Mouse (Mus musculus): ENCODE results near the gene Actn1. TPM values are rescaled to one million over a fixed set of nuclear protein-coding genes. Genes with fewer than 3 reads are reported as not detected.

The Actn1 gene
- total RNA-seq, 2 experiments from 2014 or later: 31.2 to 43.7 TPM

DNA sequence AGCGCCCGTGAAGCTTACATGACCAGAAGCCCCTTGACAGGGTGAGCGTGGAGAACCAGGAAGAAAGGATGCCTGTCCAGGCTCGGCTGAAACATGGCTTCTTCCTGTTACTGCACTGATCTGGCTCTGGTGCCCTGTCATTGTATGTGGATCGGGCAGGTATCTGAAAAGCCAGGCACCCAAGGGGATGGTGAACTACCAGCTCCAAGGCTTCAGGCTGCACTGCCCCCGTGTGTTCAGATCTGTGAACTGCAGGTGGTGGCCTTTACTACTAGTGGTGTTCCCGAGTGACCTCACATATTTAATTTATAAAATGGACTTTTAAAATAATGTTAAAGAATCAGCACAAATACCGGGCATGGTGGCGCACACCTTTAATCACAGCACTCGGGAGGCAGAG is 62.8 kb downstream of the Actn1 start:
- peak; percentile 16 to 59 for DNase-seq (ENCODE audit: low spot score in 2 of 2)

DNA sequence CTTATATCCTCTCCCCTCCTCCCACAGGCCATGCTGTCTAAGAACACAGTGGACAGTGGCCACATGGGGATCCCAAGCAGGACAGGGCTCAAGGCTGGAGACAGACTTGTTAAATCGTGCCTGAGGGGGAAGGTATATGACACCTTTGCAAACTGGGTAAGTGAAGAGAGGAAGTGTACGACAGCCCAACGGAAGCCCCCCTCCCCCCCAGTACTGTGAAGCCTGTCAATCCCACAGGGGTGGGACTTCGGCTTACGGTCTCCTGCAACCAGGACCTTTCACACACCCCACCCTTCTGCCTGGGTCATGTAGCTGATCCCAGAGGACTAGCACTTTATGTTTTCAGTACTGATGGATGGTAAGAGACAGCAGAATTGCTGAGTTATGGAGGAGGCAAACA is 68.4 kb downstream of the Actn1 start:
- no peak for DNase-seq (ENCODE audit: low spot score in 2 of 2)

DNA sequence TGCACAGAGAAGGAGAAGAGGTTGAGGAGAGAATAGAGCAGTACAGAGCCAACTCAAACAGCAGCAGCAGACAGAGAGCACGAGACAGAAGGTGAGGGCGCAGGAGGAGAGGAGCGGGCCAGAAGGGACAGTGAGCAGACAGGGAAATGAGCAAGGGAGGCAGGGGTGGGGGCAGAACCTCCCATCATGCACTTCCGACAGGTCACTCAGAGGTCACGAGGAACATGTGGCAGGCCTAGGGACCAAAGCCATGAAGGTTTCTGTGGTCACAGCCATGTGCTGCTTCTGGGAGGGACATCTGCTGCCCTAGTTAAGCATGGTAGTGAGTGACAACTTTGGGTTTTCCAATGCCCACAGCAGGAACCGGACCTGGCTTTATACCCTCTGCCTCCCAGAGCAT is 68.8 kb downstream of the Actn1 start:
- no peak for DNase-seq (ENCODE audit: low spot score in 2 of 2)

DNA sequence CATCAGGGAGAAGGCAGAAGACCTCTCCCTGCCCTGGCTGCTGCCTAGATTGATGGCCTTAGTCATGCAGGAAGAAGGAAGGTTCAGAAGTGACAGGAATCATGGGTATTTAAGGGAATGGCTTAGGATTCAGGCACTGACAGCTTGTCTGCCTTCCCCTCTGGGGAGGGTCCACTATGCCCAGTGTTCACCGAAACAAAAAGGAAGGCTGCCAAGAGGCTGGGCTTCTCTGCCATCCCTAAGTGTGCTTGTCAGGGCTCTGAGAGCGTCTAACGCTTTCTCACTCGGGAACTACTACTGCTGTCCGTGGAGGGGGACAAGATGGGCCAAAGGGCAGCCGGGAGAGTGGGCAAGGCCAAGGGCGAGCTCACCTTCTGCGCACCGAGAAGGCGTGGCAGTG is 69.3 kb downstream of the Actn1 start:
- no peak for DNase-seq (ENCODE audit: low spot score in 2 of 2)

DNA sequence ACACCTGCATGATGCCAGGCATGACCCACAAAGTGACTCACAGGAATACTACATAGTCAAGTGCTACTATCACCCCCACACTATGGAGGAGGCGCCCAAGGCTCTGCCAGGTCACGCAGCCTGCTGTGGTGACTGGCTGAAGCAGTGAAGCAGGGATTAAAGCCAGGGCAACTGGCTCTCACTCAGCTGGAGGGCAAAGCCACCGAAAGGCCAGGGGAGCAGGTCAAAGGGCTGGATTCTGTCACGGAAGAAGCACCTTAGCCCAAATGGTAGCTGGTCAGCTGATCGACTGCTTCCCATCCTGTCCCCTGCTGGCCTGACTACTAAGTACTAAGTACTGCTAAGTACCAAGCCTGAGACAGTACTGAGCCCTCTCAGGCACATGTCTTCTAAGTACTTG is 76.1 kb downstream of the Actn1 start:
- DNase-seq (ENCODE audit: low spot score in 2 of 2): no peak

DNA sequence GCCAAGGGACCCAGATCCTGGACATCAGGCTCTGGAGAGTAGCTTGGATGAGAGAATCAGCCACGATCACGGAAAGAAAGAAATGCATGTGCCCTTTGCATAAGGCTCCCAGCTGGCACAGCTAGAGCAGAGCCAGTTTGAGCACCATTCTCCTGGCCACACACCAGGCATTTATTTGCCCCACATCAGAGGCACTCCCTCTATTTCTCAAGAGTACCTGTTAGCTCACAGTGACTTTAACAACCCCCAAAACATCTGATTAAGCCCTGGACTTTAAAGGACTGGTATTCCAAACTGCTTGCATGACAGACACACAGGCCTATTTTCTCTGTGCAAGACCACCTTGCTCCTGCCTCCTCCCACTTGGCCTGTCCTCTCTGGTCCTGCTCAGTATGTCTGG is 78.3 kb downstream of the Actn1 start:
- DNase-seq (ENCODE audit: low spot score in 2 of 2): no peak

DNA sequence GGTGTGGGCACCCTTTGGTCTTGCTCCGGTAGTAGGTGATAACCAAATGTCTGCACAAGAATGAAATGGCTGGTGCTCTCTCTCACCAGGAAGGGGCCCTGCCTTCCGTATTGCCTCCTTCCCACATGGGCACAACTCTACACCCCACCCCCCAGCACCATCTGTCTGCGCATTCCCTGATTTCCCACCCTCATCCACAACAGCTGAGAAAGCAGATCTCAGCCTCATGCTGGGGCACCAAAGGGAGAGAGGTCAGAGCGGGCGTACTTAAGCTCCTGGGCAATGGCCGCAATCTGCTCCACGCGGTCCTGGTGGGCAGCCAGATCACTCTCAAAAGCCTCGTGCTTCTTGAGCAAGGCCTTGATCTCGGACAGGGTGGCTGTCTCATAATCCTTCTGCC is 82.1 kb downstream of the Actn1 start:
- no peak for DNase-seq (ENCODE audit: low spot score in 2 of 2)

DNA sequence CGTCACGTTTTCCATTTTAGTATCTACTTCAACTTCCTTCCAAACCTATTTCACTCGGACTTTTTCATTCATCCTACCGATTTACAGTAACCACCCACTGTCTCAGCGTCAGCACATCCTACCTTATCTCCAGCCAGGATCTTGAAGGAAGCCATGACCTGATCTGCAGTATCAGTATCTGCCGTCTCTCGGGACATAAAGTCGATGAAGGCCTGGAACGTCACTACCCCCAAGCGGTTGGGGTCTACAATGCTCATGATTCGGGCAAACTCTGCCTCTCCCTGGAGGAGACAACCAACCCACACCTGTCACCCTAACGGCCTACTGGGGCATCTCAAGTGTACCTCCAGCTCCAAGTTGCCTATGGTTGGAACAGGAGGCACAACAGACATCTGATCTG is 91.4 kb downstream of the Actn1 start:
- DNase-seq (ENCODE audit: low spot score in 2 of 2): peak in 1 of 2 experiments; percentile 15

DNA sequence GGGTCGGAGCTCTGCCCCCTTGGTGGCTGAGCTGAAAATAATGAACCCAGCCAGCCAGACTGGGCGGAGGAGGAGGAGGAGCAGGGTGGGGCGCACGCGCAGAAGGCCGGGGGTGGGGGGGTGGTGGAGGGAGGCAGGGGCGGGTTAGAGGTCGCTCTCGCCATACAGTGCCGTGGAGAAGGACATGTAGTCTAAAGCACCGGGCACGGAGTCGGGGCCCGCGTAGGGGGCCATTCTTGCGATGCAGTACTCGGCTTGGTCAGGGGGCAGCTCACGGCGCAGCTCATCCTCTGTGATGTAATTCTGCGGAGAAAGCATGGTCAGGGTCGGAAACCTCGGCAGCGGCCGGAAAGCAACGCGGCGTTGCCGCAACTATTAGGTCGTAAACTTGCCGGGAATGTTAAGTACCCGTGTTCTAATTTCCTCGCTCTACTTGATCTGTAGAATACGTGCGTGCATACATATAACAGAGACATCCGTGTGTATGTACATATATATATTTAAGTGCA is 91.9 kb downstream of the Actn1 start:
- DNase-seq (ENCODE audit: low spot score in 2 of 2): peak; percentile 77 to 81

DNA sequence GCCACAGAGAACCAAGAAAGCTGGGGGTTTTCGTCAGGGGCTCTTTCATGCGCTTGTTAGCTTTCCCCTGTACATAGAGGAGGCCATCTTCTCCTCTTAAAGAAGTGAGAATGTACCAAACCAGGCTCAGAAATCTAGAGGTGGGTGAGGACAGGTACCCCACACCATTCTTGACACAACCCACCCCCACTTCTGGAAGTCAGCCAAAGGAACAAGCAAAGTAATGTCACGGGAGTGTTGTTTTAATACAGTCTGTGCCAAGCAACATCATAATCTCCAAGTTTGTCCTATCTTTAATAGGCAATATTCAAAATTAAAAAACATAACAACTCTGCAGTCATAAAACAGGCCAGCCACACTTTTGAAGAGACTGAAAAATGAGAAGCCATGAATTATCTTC is 92.8 kb downstream of the Actn1 start:
- no peak for DNase-seq (ENCODE audit: low spot score in 2 of 2)

DNA sequence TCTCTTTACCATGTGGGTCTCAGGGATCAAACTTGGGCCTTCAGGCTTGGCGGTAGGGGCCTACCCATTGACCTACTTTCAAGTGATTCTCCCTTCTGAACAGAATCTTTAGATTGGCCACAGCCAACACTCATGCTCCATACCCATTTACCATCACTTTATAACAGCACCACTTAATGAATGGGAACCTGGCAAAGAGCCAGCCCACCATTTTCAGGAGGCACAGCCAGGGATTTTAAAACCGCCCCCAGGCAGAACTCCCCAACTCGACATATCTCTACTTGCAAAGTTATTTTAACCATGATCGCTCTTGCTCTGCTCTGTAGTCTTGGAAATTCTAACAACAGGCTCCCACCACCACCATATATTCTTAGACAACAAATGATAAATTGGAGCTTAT is 93.5 kb downstream of the Actn1 start:
- no peak for DNase-seq (ENCODE audit: low spot score in 2 of 2)

DNA sequence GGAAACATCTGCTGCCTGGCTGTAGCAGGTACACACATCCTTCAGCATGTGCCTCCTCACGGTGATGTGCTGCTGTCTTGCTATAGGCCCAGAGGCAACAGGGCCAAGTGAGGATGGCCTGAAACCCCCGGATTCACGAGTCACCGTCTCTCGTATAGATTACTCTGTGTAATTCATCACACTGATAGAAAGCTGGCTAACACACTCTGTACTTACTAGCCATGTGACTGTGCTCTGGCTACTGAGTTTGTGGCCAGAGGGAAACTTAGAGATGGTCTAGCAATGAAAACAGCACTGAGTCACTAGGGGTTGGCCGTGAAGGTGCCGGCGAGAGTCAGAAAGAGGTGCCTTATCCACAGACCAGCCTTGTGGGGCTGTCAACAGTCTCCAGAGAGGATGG is 95.6 kb downstream of the Actn1 start:
- DNase-seq (ENCODE audit: low spot score in 2 of 2): no peak

DNA sequence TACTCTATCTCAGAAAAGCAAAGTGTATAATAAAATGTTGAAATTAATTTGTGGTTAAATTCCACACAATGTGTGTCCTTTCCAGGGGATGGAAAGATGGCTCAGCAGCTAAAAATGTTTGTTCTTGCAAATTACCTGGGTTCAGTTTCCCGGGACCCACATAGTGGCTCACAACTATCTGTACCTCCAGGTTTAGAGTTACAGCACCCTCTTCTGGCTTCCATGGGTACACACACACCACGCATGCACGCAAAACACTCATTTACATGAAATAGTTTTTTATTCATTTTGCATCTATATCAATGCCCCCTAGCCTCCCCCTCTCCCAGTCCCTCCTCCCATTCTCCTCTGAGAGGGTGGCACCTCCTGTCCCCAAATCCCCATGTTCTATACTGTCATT is 97.7 kb downstream of the Actn1 start:
- no peak for DNase-seq (ENCODE audit: low spot score in 2 of 2)

DNA sequence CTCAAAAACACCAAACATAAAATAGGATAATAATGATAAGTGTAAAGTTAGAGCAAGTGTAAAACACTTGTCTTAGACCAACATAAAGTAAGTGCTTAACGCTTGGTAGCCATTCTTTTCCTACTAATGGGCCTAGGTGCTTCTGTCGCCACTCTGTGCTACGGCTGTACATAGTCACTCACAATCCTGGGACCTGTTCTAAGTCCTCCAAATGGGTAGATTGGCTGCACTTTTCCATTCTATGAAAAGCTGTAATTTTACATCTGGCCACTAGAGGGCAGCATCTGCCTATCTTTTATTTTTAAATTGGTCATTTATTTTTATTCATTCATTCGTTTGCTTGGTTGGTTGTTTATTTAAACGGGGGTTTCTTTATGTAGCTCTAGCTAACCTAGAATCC is 102.5 kb downstream of the Actn1 start:
- no peak for DNase-seq (ENCODE audit: low spot score in 2 of 2)

DNA sequence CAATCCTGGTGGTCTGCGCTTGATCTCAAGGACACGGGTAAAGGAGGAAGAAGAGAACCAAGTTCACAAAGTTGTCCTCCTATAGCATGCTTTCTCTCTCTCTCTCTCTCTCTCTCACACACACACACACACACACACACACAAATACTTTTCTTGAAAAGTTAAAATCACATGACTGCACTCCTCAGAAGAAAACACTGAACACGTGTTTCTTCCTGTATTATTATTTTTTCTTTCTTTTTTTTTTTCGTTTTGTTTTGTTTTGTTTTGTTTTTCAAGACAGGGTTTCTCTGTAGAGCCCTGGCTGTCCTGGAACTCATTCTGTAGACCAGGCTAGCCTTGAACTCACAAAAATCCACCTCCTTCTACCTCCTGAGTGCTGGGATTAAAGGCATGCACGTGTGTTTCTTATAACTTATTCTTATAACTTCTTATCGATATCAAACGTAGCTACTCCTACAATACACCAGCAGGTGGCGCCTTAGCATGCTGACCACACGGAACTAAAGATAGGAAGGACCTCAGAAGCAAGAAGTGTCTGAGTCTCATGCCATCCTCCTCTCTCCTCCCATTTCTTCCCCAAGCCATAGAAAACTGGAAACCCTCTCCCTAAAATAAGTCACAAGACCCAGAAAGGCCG is 106.4 kb downstream of the Actn1 start:
- DNase-seq (ENCODE audit: low spot score in 2 of 2): peak; percentile 39 to 65

DNA sequence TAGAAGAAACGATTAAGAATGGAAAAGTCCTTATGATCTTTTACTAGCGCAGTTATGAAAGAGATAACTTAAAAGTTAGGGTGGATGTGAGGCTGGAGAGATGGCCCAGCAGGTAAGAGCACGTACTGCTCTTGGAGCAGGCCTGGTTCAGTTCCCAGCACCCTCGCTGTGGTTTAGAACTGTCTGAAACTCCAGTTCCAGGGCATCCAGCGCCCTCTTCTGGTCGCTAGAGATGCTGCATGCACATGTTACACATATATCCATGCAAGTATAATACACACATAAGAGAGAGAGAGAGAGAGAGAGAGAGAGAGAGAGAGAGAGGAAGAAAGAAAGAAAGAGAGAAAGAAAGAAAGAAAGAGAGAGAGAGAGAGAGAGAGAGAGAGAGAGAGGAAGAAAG is 107.1 kb downstream of the Actn1 start:
- no peak for DNase-seq (ENCODE audit: low spot score in 2 of 2)

DNA sequence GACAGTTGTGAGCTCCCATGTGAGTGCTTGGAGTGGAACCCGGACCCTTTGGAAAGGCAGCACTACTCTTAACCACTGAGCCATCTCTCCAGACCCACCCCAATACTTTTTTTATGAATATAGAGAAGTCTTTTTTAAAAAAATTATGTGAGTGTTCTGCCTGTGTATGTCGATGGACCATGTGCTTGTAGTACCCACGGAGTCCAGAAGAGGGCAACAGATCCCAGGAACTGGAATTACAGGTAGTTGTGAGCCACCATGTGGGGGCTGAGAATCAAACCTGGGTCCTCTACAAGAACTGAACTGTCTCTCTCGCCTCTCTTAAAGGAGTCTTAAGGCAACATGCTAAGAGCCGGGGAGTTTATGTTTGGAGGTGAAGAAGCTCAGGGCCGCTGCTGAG is 108.3 kb downstream of the Actn1 start:
- DNase-seq (ENCODE audit: low spot score in 2 of 2): no peak

DNA sequence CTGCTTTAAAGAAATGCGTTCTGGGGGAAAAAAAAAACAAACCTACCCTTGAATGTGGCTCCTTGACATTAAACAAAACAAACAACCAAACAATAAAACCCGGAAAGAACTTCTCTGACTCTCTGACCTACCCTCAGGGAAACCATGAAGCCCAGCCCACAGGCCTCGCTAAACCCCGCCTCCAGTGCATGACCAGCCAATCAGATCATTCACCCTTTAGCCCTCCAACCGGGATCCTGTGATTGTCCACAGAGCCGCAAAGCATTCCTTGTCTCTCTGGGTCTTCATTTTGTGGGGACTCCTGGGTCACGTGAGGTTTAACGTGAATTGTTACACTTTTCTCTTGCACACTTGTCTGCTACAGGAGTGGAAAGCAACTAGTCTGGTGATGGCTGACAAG is 109.5 kb downstream of the Actn1 start:
- no peak for DNase-seq (ENCODE audit: low spot score in 2 of 2)

DNA sequence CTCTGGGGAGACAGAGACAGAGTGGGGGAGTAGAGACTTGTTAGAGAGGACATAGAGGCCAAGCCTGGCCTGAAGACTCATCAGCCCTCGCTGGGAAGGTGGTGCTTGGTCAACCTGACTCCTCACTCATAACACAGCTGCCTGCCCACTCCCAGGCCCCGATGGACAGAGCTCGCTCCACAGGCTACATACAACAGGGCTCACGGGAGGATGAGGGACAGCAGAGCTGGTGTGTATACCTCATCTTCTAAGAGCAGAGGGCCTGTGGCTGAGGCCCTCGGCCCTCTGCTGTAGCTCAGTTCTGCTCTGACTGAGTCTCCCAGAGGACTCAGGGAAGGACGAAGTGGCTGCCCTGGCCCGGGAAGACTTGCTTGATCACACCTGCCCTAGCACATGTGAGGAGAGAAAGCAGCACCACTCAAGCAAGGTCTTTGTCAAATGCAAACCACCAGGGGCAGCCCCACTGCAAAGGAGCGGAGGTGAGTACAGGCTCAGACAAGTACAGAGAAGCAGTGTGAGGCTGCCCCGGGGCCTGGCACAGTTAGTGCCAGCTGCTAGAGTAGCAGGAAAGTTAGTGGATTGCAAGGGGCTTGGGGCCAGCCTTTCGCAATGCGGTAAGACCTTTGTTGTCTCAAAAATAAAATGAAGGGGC is 112.5 kb downstream of the Actn1 start:
- DNase-seq (ENCODE audit: low spot score in 2 of 2): no peak

DNA sequence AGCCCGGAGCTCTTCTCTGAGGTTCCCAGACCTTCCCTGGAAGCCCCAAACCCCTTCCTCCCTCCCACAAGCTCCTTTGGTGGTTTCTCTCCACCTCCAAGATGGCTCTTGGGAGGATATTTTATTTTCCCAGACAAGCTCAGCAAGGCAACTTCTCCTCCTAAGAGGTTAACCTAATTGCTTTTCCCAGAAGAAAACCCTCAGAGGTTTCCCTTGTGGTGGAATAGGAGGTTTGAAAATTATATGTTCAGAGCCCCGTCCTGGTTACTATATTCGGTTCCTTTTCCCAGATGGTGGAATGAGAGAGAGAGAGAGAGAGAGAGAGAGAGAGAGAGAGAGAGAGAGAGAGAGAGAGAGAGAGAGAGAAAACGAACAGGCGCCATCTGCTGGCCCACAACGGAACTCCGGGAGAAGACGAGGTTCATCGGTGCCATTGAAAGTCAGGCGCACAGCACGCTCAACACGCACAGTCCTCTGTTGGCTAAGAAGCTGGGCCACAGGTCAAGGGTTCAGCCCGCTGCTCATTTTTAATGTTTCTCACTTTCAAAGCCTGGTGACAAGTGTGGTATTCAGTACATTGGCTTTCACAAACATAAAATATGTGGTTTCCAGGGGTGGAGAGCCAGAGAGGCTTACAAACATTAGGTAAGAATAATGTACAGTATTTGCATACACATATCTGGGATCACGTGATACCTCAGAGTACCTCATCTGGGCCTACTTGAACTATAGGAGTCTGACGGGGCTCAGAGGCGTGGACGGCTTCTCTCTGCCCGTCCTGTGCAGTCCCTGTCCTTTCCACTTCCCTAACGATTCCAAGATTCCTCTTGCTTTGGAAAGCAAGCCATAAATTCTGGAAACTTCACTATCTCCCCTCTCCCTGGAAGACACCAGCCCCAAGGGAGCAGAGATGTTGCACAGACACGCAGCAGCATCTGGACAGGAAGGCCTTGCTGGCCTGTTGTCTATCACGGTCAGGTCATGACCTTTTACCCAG is 113.6 kb downstream of the Actn1 start:
- DNase-seq (ENCODE audit: low spot score in 2 of 2): peak; percentile 53 to 66

DNA sequence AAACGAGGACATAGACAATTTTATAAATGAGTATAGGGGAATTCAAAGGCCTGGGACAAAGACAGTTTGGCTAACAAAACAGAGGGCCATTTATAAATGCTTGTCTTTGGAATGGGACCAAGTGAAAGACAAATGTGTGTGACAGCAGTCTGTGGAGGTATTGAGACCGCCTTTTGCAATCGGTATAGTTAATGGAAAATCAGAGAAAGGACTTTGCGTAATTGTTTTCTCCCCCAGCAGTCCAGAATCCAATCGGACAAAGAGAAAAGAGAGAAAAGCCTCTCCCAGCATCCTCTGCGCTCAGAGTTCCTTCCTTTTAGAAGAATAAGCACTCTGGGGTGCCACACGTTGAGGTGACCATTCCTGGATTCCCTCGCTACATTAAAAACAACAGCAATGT is 114.8 kb downstream of the Actn1 start:
- DNase-seq (ENCODE audit: low spot score in 2 of 2): no peak

DNA sequence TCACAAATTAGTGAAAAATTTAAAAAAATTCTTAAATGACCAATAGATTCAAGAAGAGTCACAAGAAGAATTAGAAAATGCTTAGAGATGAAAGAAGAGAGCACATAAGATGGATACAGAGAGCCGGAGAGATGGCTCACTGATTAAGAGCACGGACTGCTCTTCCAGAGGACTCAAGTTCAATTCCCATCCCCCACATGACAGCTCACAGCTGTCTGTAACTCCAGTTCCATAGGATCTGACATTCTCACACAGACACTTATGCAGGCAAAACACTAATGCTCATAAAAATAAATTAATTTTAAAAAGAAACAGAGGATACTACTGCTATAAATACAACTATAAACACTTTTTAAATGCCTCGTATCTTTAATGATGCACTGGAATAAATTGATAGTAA is 115.3 kb downstream of the Actn1 start:
- DNase-seq (ENCODE audit: low spot score in 2 of 2): no peak
